Mouse (Mus musculus): ENCODE measurements around the gene Dctpp1.

- TF ChIP-seq POLR2A (IDR thresholded peaks at IDR 0.05; ENCODE audit: low read depth, low read length) (no peak), CTCF (conservative IDR thresholded peaks at IDR 0.05; ENCODE audit: insufficient read depth, insufficient read length, low read depth, low read length) (no peak)
Observed at GRCm38 (mm10) chr7:127282190-127282589, 21.7 kb upstream of the Dctpp1 start.

Data from kidney, adult 2 months (tissue).